In the genomic region with DNA sequence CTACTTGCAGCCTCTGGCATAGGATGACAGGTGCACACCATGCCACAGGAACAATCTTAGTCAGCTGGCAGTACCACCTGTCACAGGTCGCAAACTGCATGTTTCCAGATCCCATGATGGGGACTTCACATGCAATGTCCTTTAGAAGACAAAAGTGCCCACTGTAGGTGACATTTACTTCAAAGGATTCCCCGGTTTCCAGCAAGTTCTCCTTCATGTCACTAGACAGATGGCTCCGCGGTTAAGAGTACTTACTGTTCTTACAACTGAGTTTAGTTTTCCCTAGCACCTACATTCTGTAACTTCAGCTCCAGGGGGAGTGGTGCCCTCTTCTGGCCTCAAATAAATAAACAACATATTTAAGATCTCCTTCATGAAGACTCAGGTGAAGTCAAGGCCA, we compare ENCODE assay signal across 9 mouse cellular contexts. TPM values are rescaled to one million over a fixed set of nuclear protein-coding genes. Genes with fewer than 3 reads are reported as not detected.
DNase-seq lines count a peak whose midpoint lies in the region; TF ChIP-seq lines count a peak whose summit lies in the region.
"Had no signal": no experiment of that assay in that cellular context is flagged by ENCODE, and none has a peak within 500 bp of the region (broad histone marks: within the 10 kb centered on the region; RNA-seq: fewer than 3 reads in every experiment).

No protein-coding gene starts in this region.

- peak; percentile 60 for TF ChIP-seq CTCF in left cerebral cortex, adult 2 months (IDR thresholded peaks at IDR 0.05)

- H3K27ac ChIP-seq in left cerebral cortex, adult 2 months, result peak overlapping the region; percentile 10

- peak; percentile 48 to 73 for DNase-seq in adrenal gland, adult (ENCODE audit: inconsistent age in 2 of 2, low spot score in 1 of 2)
- no peak for DNase-seq in adrenal gland, adult 18-20 months (ENCODE audit: low spot score in 2 of 2)
- no peak for DNase-seq in left cerebral cortex, adult 2 months (ENCODE audit: extremely low spot score in 1 of 2, low spot score in 2 of 2)
- no peak for DNase-seq in left cerebral cortex, postnatal 4 days
- DNase-seq in CD4-positive, CD25-positive, alpha-beta regulatory T cell, adult 2 months (ENCODE audit: low read depth, low spot score), result peak; percentile 61
- peak; percentile 62 to 63 for DNase-seq in cerebellum, postnatal 25 days
- no peak for DNase-seq in spleen, adult 12 weeks (ENCODE audit: low spot score)
- DNase-seq in left cerebral cortex, adult 9 months (ENCODE audit: low spot score in 2 of 2), result no peak
- DNase-seq: adrenal gland, adult 8-10 months had no signal

- intact Hi-C loops in left cerebral cortex, adult 2 months (cut with DNase I), result loop anchor here (2.0 to 10.0 kb wide), 3 partner anchors 218 to 368 kb away; no protein-coding TSS in a partner anchor
- intact Hi-C loops in left cerebral cortex, postnatal 4 days (cut with DNase I), result loop anchor here (10.0 kb wide), 1 partner anchor 218 kb away; no protein-coding TSS in a partner anchor

- H3K4me3 ChIP-seq in left cerebral cortex, adult 2 months, result no peak overlapping the region

RNA-seq across cellular contexts. Expression of a gene that starts 18.4 kb away (rescaled TPM):
- 100 to 1,000 TPM; 115 to 136 TPM for total RNA-seq in adrenal gland, adult 18-20 months (2021)
- 10 to 100 TPM; 95.4 to 96.8 TPM for total RNA-seq in left cerebral cortex, adult 2 months (2021)
- total RNA-seq in left cerebral cortex, postnatal 4 days (2021), result 10 to 100 TPM; 74.1 to 76.3 TPM

RNA-seq across cellular contexts. Expression of a gene that starts 31.4 kb away (rescaled TPM):
- 1,000 to 10,000 TPM in 1 of 2 experiments, 100 to 1,000 TPM in 1; 921 to 1,031 TPM for total RNA-seq in adrenal gland, adult 18-20 months (2021)
- 100 to 1,000 TPM; 412 to 420 TPM for total RNA-seq in left cerebral cortex, adult 2 months (2021)
- 100 to 1,000 TPM; 639 to 650 TPM for total RNA-seq in left cerebral cortex, postnatal 4 days (2021)

RNA-seq across cellular contexts. Expression of a gene that starts 47.2 kb away (rescaled TPM):
- 10 to 100 TPM; 17.6 to 20.4 TPM for total RNA-seq in adrenal gland, adult 18-20 months (2021)
- total RNA-seq in left cerebral cortex, adult 2 months (2021), result 100 to 1,000 TPM; 186 to 205 TPM
- 100 to 1,000 TPM; 202 to 219 TPM for total RNA-seq in left cerebral cortex, postnatal 4 days (2021)

Comparison
In these comparisons a context has a peak if more than half of its experiments do, and no peak if none do; other contexts are left out.
1. DNase-seq: peak in adrenal gland, adult (2 of 2), CD4-positive, CD25-positive, alpha-beta regulatory T cell, adult 2 months (single experiment) and cerebellum, postnatal 25 days (2 of 2); none in adrenal gland, adult 18-20 months (0 of 2), left cerebral cortex, adult 2 months (0 of 2), left cerebral cortex, postnatal 4 days (single experiment), spleen, adult 12 weeks (single experiment) and left cerebral cortex, adult 9 months (0 of 2).
2. RNA of a gene that starts 47.2 kb away (total RNA-seq): 202 to 219 TPM in left cerebral cortex, postnatal 4 days and 186 to 205 TPM in left cerebral cortex, adult 2 months; 17.6 to 20.4 TPM in adrenal gland, adult 18-20 months; every median in the first group is over 4 times any median in the second.